Mouse (Mus musculus): ENCODE measurements around the gene Acat2. TPM values are rescaled to one million over a fixed set of nuclear protein-coding genes. Genes with fewer than 3 reads are reported as not detected.
A peak's percentile ranks its signal among the peaks of the same experiment; 100 is the strongest.
"Not testable (repeated sequence)": the region's sequence is repeated elsewhere in the genome, so short reads cannot be mapped to it uniquely, and the experiment has no call there.

Gene Acat2
- 10 to 100 TPM; 23.3 to 26.6 TPM for total RNA-seq (2021)
- long read RNA-seq, experiment 1, transcript Acat2-203 (8 exons, 1,800 nt) = minor isoform, 5 of 78 reads
- long read RNA-seq, experiment 1, transcript Acat2-201 (9 exons, 2,250 nt) = major isoform, 66 of 78 reads
- long read RNA-seq, experiment 1, partial matches to known transcripts = 3 of 78 reads
- long read RNA-seq, experiment 1, other reads (novel, unspliced or antisense) = 4 of 78 reads
- long read RNA-seq, experiment 2, transcript Acat2-203 (8 exons, 1,800 nt) = minor isoform, 6 of 59 reads
- long read RNA-seq, experiment 2, transcript Acat2-201 (9 exons, 2,250 nt) = major isoform, 46 of 59 reads
- long read RNA-seq, experiment 2, partial matches to known transcripts = 4 of 59 reads
- long read RNA-seq, experiment 2, other reads (novel, unspliced or antisense) = 2 of 59 reads

GRCm38 (mm10) chr17:12960331-12960873 is at the start of gene Acat2:
TSS of gene Acat2 (minus strand) at chr17:12960747.
- DNase-seq (ENCODE audit: low spot score in 2 of 2) = peak; percentile 86 to 94

DNA sequence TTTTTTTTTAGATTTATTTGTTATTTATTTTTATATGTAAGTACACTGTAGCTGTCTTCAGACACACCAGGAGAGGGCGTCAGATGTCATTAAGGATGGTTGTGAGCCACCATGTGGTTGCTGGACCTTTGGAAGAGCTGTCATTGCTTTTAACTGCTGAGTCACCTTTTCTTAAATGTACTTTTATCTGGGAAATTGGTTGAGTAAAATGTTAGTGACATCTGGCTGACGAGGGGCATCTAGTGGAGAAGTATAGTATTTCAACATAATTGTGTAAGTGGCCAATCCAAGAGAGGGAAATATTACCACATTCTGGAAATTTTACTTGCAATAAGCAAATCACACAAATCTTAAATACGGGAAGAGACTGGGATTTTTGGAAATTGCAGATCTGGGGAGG is 49.3 kb upstream of the Acat2 start:
- DNase-seq (ENCODE audit: low spot score in 2 of 2) = no peak

GRCm38 (mm10) chr17:13008528-13008927 is 48.0 kb upstream of the Acat2 start:
- no peak for DNase-seq (ENCODE audit: low spot score in 2 of 2)

DNA sequence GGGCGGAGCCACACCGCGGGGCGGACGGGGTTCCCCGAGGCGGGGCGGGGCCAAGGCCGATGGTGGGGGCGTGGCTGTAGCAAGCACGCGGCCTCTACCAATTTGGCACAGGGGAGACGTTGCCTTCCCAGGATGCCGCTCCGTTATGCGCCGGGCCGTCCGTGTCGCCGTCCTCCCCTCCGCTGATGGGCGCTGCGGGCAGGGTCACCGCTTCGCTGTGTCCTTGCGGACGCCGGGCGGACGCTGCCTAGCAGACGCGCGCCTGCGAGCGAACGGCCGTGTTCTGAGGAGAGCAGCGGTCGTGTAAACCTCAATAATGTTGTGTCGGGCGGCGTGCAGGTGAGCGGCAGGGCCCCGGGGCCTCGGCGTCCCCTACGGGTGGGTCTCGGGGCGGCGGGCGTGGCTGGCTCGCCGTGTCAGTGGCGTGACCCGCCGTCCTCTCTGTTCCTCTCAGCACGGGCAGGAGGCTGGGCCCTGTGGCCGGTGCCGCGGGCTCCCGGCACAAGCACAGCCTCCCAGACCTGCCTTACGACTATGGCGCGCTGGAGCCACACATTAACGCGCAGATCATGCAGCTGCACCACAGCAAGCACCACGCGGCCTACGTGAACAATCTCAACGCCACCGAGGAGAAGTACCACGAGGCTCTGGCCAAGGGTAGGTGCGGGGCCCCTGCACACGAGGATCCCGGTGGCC is 47.3 kb upstream of the Acat2 start:
- DNase-seq (ENCODE audit: low spot score in 2 of 2) = peak; percentile 98 to 99

DNA sequence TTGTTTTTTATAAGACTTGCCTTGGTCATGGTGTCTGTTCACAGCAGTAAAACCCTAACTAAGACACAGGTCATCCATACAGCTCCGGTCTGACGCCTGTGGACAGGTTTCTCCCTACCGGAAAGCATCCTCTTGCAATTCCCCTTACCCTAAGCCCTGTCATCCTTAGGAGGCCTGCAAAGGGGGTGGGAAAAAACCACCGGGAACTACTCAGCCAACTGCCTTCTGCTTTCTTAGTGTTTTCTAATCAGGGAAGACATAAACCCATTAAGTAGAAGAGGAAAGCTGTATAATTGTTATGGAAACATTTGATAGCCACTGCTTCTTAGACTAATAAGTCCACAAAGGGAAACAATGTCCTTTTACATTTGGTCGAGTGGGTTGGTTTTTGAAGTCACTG is 46.4 kb upstream of the Acat2 start:
- no peak for DNase-seq (ENCODE audit: low spot score in 2 of 2)

DNA sequence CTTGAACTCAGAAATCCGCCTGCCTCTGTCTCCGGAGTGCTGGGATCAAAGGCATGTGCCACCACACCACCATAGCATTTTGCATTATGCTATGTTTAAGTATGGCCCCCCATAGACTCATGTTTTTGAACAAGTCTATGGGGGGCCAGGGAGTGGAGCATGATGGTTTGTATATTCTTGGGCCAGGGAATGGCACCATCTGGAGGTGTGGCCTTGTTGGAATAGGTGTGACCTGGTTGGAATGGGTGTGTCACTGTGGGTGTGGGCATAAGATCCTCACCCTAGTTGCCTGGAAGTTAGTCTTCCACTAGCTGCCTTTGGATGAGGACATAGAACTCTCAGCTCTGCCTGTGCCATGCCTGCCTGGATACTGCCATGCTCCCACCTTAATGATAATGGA is 46.0 kb upstream of the Acat2 start, which contains the start of gene Sod2:
TSS of gene Sod2 (plus strand) at position 301 of the 400 bp plus-strand sequence.
- DNase-seq (ENCODE audit: low spot score in 2 of 2) = not testable (repeated sequence)

- not testable (repeated sequence) for DNase-seq (ENCODE audit: low spot score in 2 of 2)
Observed at GRCm38 (mm10) chr17:13004436-13004835, 43.9 kb upstream of the Acat2 start.

- DNase-seq (ENCODE audit: low spot score in 2 of 2) = not testable (repeated sequence)
Observed at GRCm38 (mm10) chr17:13002243-13002642, 41.7 kb upstream of the Acat2 start.

DNA sequence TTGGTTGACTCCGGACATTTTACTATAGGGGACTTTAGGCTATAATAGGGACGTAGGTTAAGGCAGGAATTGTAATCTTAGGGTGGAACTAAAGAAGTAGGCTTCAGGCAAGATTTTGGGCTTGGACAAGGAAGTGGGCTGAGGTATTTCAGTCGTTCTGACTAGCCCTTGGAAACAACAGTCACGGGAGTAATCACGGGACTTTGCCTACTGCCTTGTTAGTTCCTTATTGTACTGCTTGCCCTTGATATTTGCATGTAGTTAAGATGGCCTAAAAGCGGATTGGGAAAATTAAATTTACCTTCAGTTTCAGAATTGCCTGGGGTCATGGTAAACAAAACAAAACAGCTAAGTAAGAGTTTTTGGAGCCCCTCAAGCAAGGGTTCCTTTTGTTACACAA is 38.5 kb upstream of the Acat2 start:
- no peak for DNase-seq (ENCODE audit: low spot score in 2 of 2)

- no peak for DNase-seq (ENCODE audit: low spot score in 2 of 2)
Observed at GRCm38 (mm10) chr17:12997890-12998289, 37.3 kb upstream of the Acat2 start.

GRCm38 (mm10) chr17:12996345-12996744 is 35.8 kb upstream of the Acat2 start:
- peak in 1 of 2 experiments; percentile 30 for DNase-seq (ENCODE audit: low spot score in 2 of 2)

DNA sequence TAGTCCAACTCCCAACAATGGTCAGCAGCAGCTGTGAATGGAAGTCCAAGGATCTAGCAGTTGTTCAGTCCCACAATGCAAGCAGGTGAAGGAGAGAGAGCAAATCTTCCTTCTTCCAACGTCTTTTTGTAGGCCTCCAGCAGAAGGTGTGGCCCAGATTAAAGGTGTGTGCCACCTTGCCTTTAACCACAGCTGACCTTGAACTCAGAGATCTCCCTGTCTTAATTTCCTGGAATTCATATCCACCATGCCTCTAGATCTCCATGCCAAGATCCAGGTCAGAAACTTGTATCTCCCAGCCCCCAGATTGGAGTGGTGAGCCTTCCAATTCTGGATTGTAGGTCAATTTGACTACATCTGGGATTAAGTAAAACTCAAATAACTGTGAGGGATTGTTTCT is 33.5 kb upstream of the Acat2 start, which contains the start of gene Wtap:
TSS of gene Wtap (minus strand) at position 101 of the 400 bp plus-strand sequence.
- DNase-seq (ENCODE audit: low spot score in 2 of 2) = no peak

DNA sequence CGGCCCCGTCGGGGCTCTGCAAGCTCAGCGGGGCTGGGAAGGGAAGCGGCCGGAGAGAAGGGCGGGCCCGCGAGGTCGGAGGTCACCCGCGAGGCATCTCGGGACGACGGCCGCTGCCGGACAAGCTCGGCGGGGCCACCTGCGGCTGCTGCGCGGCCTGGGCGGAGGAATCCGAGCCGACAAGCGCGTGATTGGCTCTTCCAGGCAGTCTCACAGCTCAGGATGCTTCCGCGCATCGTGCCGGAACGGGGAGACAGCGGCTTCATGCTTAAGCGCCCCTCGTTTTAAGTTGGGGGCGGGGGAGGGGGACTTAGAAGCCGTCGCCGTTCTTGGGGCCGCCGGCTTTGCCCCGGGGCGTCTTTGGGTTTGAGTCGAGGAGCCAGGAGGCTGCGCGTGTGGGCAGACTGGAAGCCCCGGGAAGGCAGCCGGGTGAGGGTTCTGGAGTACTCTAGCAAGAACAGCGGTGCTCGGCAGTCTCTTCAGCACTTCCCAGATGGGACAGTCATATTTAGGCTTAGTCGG is 32.0 kb upstream of the Acat2 start:
- DNase-seq (ENCODE audit: low spot score in 2 of 2) = peak; percentile 92 to 97

DNA sequence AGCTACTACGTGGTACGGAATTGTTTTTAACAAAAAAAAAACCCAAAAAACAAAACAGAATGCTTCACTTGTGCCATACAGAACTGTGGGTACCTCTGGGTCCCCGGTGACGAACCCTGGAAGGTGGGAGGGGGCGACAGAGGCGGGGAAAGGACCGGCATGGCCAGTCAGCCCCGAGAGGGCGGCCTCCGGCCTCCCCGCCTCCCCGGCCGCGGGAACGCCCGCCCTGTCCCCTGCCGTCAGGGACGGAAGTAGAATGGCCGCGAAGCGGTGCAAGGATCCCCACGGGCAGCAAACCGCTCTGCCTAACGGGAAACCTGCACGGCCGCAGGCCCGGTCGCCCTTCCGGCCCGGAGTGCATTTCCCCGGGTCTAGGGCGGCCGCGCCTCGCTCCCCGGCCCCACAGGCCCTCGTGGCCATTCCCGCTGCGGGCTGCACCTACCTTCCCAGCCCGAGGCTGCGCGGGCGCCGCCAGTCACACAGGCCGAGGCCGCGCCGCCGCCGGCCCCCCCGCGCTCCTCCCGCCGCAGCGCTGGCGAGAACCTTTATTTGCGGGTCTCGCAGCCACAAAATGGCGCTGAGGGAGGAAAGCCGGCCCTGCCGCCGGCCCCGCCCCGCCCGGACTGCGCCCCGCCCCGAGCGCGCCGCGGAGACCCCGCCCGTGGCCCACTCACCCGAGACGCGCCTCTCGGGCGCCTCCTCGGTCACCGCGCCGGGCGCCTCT is 31.2 kb upstream of the Acat2 start:
- DNase-seq (ENCODE audit: low spot score in 2 of 2) = peak; percentile 88 to 92

DNA sequence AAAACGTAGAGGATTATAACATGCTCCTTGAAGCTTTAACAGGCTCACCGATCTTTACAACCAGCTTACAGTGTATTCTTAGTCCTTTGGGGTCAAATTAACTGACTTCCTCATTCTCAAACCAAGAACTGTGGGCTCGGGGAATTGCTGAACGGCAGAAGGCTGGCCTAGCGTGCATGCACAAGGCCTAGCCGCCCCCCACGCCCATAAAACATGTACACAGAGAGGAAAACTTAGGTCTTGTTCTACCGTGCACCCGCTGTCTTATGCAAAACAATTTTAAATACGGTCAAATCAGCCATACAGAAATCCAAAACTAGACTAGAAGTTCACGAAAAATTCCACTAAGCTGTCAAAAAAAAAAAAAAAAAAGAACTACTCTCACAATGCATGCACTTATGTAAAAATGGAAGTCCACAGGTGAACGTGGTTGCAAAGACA is 30.7 kb upstream of the Acat2 start:
- peak in 1 of 2 experiments; percentile 28 for DNase-seq (ENCODE audit: low spot score in 2 of 2)

- DNase-seq (ENCODE audit: low spot score in 2 of 2) = no peak
Observed at GRCm38 (mm10) chr17:12990567-12991145, 30.1 kb upstream of the Acat2 start.

GRCm38 (mm10) chr17:12988096-12988495 is 27.5 kb upstream of the Acat2 start:
- not testable (repeated sequence) for DNase-seq (ENCODE audit: low spot score in 2 of 2)

DNA sequence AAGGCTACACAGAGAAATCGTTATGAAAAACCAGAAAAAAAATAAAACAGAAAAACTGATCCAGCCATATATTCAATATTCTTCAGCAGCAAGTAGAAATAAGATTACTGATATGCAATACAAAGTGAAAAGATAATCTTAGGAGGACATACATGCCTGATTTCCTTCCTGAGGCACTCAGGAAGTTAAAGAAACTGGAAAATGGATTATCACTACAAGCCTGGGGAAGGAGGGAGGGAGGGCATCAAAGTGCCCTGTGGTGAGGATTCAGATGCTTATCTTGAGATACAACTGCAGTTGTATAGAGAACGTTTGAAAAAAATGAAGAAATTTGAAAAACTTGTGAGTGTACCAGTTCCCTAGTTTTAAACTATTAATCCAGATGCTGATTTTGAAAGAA is 23.4 kb upstream of the Acat2 start:
- no peak for DNase-seq (ENCODE audit: low spot score in 2 of 2)

- DNase-seq (ENCODE audit: low spot score in 2 of 2) = no peak
Observed at GRCm38 (mm10) chr17:12978546-12978945, 18.0 kb upstream of the Acat2 start.

DNA sequence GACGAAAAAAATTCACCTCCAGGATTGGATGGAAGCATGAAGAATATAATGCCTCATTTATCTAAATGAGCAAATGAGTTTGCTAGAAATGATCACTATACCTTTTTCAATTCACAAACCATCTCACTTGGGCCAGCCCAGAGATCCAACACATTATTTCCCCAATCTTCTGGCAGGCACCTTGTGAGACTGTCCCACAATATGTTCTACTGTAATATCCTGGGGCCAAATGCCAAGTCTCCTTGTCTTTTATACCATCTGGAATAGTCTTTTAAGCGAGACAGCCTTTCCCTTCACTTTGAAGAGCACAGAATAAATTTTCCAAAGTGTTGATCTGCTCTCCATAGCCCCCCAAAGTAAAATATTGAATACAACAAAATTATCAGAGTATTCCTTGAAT is 13.3 kb upstream of the Acat2 start:
- no peak for DNase-seq (ENCODE audit: low spot score in 2 of 2)

GRCm38 (mm10) chr17:12967173-12967572 is 6.6 kb upstream of the Acat2 start:
- no peak for DNase-seq (ENCODE audit: low spot score in 2 of 2)

All from gastrocnemius, postnatal 4 days (tissue).